Mouse (Mus musculus): ENCODE data around the gene Plek2.
A peak's percentile ranks its signal among the peaks of the same experiment; 100 is the strongest.

- TF ChIP-seq CTCF (IDR thresholded peaks at IDR 0.05; ENCODE audit: control insufficient read depth, insufficient read depth, low read length) (peak; percentile 13; the same call in 1 of the 2 replicates), POLR2A (IDR thresholded peaks at IDR 0.05; ENCODE audit: borderline replicate concordance, control insufficient read depth, low read depth, low read length) (no peak)
Measured at GRCm38 (mm10) chr12:78860921-78861495, 45.8 kb downstream of the Plek2 start.

All from bone marrow, adult 2 months (tissue).